Mouse (Mus musculus) myocyte (in vitro differentiated cells): Measurements from ENCODE around the gene Agap1.

Source experiments
- E2F4 ChIP-seq: IDR thresholded peaks from one replicate; pipeline ENCODE4 v1.6.1; 2011; ENCODE audit warnings: mild to moderate bottlenecking, control low read depth, moderate library complexity; ENCODE audit not compliant: insufficient read depth
- MAX ChIP-seq: IDR thresholded peaks from one replicate; pipeline ENCODE4 v1.6.1; 2011; ENCODE audit warnings: low read depth, mild to moderate bottlenecking, control low read depth
- MYOG ChIP-seq, 3 experiments: IDR thresholded peaks; one replicate each; pipeline ENCODE4 v1.6.1; 2011; ENCODE audit warnings: control low read depth in 2 of 3, low read depth in 2 of 3, mild to moderate bottlenecking in 2 of 3; ENCODE audit not compliant: insufficient read length in 2 of 3, control insufficient read depth in 1 of 3, insufficient read depth in 1 of 3
- POLR2A ChIP-seq: IDR thresholded peaks from one replicate; pipeline ENCODE4 v1.6.1; 2011; ENCODE audit warnings: low read depth, mild to moderate bottlenecking, control low read depth, moderate library complexity; ENCODE audit not compliant: insufficient read length
- TCF12 ChIP-seq: IDR thresholded peaks from one replicate; pipeline ENCODE4 v1.6.1; 2011; ENCODE audit warnings: mild to moderate bottlenecking, control low read depth; ENCODE audit not compliant: poor library complexity, insufficient read depth, severe bottlenecking
- USF1 ChIP-seq: IDR thresholded peaks from one replicate; pipeline ENCODE4 v1.6.1; 2011; ENCODE audit warnings: low read depth, mild to moderate bottlenecking, control low read depth, moderate library complexity

DNA sequence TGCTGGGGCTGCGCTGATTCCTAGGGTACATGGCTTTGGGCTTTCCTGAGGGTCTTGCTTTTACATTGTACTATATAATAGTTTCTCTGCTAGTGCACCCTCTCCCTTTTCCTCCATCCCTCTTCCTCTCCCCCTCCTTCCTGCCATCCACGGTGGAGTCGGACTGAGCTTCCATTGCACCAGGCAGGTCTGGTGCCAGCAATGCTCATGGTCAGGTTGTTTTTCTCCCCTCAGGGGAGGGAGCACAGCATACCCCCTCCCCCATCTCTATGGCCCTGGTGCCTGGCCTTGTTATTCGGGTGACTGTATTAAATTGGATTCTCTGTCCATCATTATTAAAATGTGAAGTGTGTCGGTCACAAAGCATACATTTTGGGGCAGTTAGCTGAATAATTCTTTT lies 259.1 kb downstream of the Agap1 start:
- no peak for TF ChIP-seq POLR2A
- no peak for TF ChIP-seq USF1
- no peak for TF ChIP-seq MYOG (IDR thresholded peaks at IDR 0.05; ENCODE audit: control insufficient read depth in 1 of 3, insufficient read depth in 1 of 3, insufficient read length in 2 of 3, low read depth in 2 of 3)
- TF ChIP-seq E2F4, result no peak
- no peak for TF ChIP-seq MAX
- TF ChIP-seq TCF12, result no peak
